8 mouse cellular contexts compared by ENCODE assay signal in the genomic region with DNA sequence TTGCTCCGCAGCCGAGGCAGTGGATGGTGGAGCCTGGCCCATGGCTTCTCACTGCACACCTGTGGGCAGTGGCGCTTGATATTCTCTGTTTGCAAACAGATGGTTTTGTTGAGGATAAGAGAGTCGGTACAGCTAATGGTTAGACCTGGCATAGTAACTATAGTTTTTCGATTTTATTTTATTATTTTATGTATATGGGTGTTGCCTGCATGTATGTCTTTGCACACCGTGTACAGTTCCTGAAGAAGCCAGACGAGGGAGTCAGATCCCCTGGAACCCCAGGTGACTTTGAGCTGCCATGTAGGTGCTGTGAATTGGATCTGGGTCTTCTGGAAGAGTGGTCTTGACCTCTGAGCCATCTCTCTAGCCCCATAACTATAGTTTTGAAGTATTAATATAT. TPM values are rescaled to one million over a fixed set of nuclear protein-coding genes. Genes with fewer than 3 reads are reported as not detected.
DNase-seq lines count a peak whose midpoint lies in the region; ATAC-seq and TF ChIP-seq lines count a peak whose summit lies in the region.

No protein-coding gene starts in this region.

- no peaks in the 10 kb centered on the region for H3K27me3 ChIP-seq in kidney, postnatal 0 days (ENCODE audit: insufficient read depth, low read length)
- H3K27me3 ChIP-seq in forebrain, embryonic 11.5 days (ENCODE audit: control insufficient read depth, insufficient read depth, low read length) = no peaks in the 10 kb centered on the region
- H3K27me3 ChIP-seq in hindbrain, embryonic 16.5 days (replicated peaks; ENCODE audit: control insufficient read depth, insufficient read depth, low read length) = no peaks in the 10 kb centered on the region
- H3K27me3 ChIP-seq in neural tube, embryonic 12.5 days (replicated peaks) = no peaks in the 10 kb centered on the region

- 88% methylated on average over 7 of the region's 7 CpGs for WGBS in kidney, postnatal 0 days
- 89% methylated on average over 7 of the region's 7 CpGs for WGBS in forebrain, embryonic 11.5 days
- WGBS in hindbrain, embryonic 16.5 days = 80% methylated on average over 7 of the region's 7 CpGs
- WGBS in neural tube, embryonic 12.5 days = 92% methylated on average over 7 of the region's 7 CpGs

- DNase-seq in kidney, postnatal 0 days (ENCODE audit: low spot score) = no peak
- no peak for DNase-seq in kidney, adult 9 months
- no peak for DNase-seq in forebrain, embryonic 11.5 days (ENCODE audit: low spot score)
- DNase-seq in cerebellum, adult 11-12 months = no peak
- no peak for DNase-seq in layer of hippocampus, postnatal 14 days (ENCODE audit: low spot score in 2 of 2)
- DNase-seq in kidney, postnatal 14 days = no peak

- no peak for ATAC-seq in kidney, postnatal 0 days (replicated peaks; ENCODE audit: low FRiP score, low read depth)
- no peak for ATAC-seq in forebrain, embryonic 11.5 days (replicated peaks; ENCODE audit: low FRiP score)
- no peak for ATAC-seq in hindbrain, embryonic 16.5 days
- no peak for ATAC-seq in neural tube, embryonic 12.5 days (ENCODE audit: low FRiP score, low read depth)

- no peaks in the 10 kb centered on the region for H3K36me3 ChIP-seq in kidney, postnatal 0 days (ENCODE audit: insufficient read depth, low read length)
- H3K36me3 ChIP-seq in forebrain, embryonic 11.5 days (ENCODE audit: control insufficient read depth, insufficient read depth, low read length) = no peaks in the 10 kb centered on the region
- no peaks in the 10 kb centered on the region for H3K36me3 ChIP-seq in hindbrain, embryonic 16.5 days (ENCODE audit: control insufficient read depth, insufficient read depth, low read length)
- peaks cover 2% of the 10 kb centered on the region for H3K36me3 ChIP-seq in neural tube, embryonic 12.5 days

- H3K4me2 ChIP-seq in kidney, postnatal 0 days (ENCODE audit: low read length) = peak overlapping the region; percentile 34
- no peak overlapping the region for H3K4me2 ChIP-seq in forebrain, embryonic 11.5 days (ENCODE audit: low read depth, low read length, severe bottlenecking)
- H3K4me2 ChIP-seq in hindbrain, embryonic 16.5 days (ENCODE audit: low read length) = peak overlapping the region; percentile 53
- H3K4me2 ChIP-seq in neural tube, embryonic 12.5 days (replicated peaks) = peak overlapping the region; percentile 45

- H3K27ac ChIP-seq in kidney, postnatal 0 days = peak overlapping the region; percentile 81; the same call in 1 of the 2 replicates
- no peak overlapping the region for H3K27ac ChIP-seq in forebrain, embryonic 11.5 days (ENCODE audit: low read depth, low read length)
- peak overlapping the region; percentile 89 for H3K27ac ChIP-seq in hindbrain, embryonic 16.5 days (ENCODE audit: low read depth, low read length)
- H3K27ac ChIP-seq in neural tube, embryonic 12.5 days = no peak overlapping the region

- no peak overlapping the region for H3K4me3 ChIP-seq in kidney, postnatal 0 days (replicated peaks; ENCODE audit: low read depth, low read length)
- H3K4me3 ChIP-seq in forebrain, embryonic 11.5 days (ENCODE audit: low read depth, low read length) = no peak overlapping the region
- H3K4me3 ChIP-seq in hindbrain, embryonic 16.5 days (ENCODE audit: low read length) = peak overlapping the region; percentile 34
- H3K4me3 ChIP-seq in neural tube, embryonic 12.5 days = no peak overlapping the region

- H3K9me3 ChIP-seq in kidney, postnatal 0 days (replicated peaks; ENCODE audit: low read length) = no peaks in the 10 kb centered on the region
- no peaks in the 10 kb centered on the region for H3K9me3 ChIP-seq in forebrain, embryonic 11.5 days (ENCODE audit: control insufficient read depth, low read length)
- H3K9me3 ChIP-seq in hindbrain, embryonic 16.5 days (ENCODE audit: control insufficient read depth, low read length) = no peaks in the 10 kb centered on the region
- H3K9me3 ChIP-seq in neural tube, embryonic 12.5 days = no peaks in the 10 kb centered on the region

- H3K4me1 ChIP-seq in kidney, postnatal 0 days (replicated peaks; ENCODE audit: insufficient read depth, low read length) = peaks cover 33% of the 10 kb centered on the region
- H3K4me1 ChIP-seq in forebrain, embryonic 11.5 days (replicated peaks; ENCODE audit: control insufficient read depth, insufficient read depth, low read length) = peaks cover 38% of the 10 kb centered on the region
- H3K4me1 ChIP-seq in hindbrain, embryonic 16.5 days (ENCODE audit: control insufficient read depth, insufficient read depth, low read depth, low read length) = peaks cover 65% of the 10 kb centered on the region
- H3K4me1 ChIP-seq in neural tube, embryonic 12.5 days = peaks cover 68% of the 10 kb centered on the region

- H3K9ac ChIP-seq in kidney, postnatal 0 days (ENCODE audit: low read depth, low read length) = no peak overlapping the region
- peak overlapping the region; percentile 37 for H3K9ac ChIP-seq in forebrain, embryonic 11.5 days (ENCODE audit: low read length)
- H3K9ac ChIP-seq in hindbrain, embryonic 16.5 days (ENCODE audit: low read depth, low read length) = peak overlapping the region; percentile 63
- H3K9ac ChIP-seq in neural tube, embryonic 12.5 days = 0 out of 2 replicates have a peak overlapping the region, but pooled peaks have one; percentile 30

- no peak for TF ChIP-seq CTCF in kidney, postnatal 0 days (IDR thresholded peaks at IDR 0.05; ENCODE audit: low read depth)

RNA-seq across cellular contexts. Expression of a gene that starts 18.7 kb away (rescaled TPM):
- polyA plus RNA-seq in kidney, postnatal 0 days (2015; fragmentation: Nextera tagmentation; extraction: Ambion mirVana) = 8.4 and 8.5 TPM in 2 replicates
- 11.2 and 12.1 TPM in 2 replicates for polyA plus RNA-seq in forebrain, embryonic 11.5 days (2014; fragmentation: Nextera tagmentation; extraction: Ambion mirVana)
- polyA plus RNA-seq in hindbrain, embryonic 16.5 days (2015; fragmentation: Nextera tagmentation; extraction: Ambion mirVana) = 19.3 and 22.6 TPM in 2 replicates
- polyA plus RNA-seq in neural tube, embryonic 12.5 days (2016; fragmentation: Nextera tagmentation; extraction: Ambion mirVana) = 12.5 and 12.9 TPM in 2 replicates
- total RNA-seq in layer of hippocampus, postnatal 14 days (2021) = 100 to 1,000 TPM; 120 to 124 TPM

RNA-seq across cellular contexts. Expression of a gene that starts 53.7 kb away (rescaled TPM):
- polyA plus RNA-seq in kidney, postnatal 0 days (2015; fragmentation: Nextera tagmentation; extraction: Ambion mirVana) = 37.0 and 43.9 TPM in 2 replicates
- polyA plus RNA-seq in forebrain, embryonic 11.5 days (2014; fragmentation: Nextera tagmentation; extraction: Ambion mirVana) = 68.4 and 73.6 TPM in 2 replicates
- 26.3 and 36.5 TPM in 2 replicates for polyA plus RNA-seq in hindbrain, embryonic 16.5 days (2015; fragmentation: Nextera tagmentation; extraction: Ambion mirVana)
- polyA plus RNA-seq in neural tube, embryonic 12.5 days (2016; fragmentation: Nextera tagmentation; extraction: Ambion mirVana) = 48.6 and 48.8 TPM in 2 replicates
- total RNA-seq in layer of hippocampus, postnatal 14 days (2021) = 100 to 1,000 TPM in 1 of 2 experiments, 10 to 100 TPM in 1; 83.5 to 111 TPM

Comparison
In these comparisons a context has a peak if more than half of its experiments do, and no peak if none do; other contexts are left out.
1. H3K27ac ChIP-seq: peak in kidney, postnatal 0 days (single experiment) and hindbrain, embryonic 16.5 days (single experiment); none in forebrain, embryonic 11.5 days (single experiment) and neural tube, embryonic 12.5 days (single experiment).